8 mouse cellular contexts compared by ENCODE assay signal in the genomic region with DNA sequence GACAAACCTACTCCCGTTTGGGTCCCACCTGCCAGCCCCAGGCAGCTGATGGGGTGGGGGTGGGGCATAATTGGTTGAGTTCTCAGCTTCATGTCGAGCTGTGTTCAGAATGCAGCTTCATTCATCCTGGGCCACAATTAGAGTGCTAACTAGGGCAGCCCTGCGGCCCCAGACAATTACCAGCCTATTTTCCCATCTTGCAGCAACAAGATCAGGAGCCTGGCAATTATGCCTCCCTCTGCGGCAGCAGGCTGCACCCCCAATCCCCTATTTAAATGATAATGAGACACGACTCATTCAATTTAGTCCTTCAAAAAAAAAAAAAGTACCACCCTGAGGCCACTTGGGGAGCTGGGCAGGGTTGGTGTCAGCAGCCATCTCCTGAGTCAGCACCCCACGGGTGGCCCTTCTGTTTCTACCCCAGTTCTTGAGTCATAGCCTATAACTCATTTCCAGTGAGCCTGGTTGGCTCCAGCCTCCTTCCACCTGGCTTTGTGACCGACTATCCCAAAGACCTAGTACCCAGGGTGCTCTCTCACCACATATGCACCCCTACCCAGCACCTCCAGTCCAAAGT. TPM values are rescaled to one million over a fixed set of nuclear protein-coding genes. Genes with fewer than 3 reads are reported as not detected.
DNase-seq lines count a peak whose midpoint lies in the region; ATAC-seq lines count a peak whose summit lies in the region.
"Had no signal": no experiment of that assay in that cellular context is flagged by ENCODE, and none has a peak within 500 bp of the region (broad histone marks: within the 10 kb centered on the region; RNA-seq: fewer than 3 reads in every experiment).

No protein-coding gene starts in this region.

- H3K36me3 ChIP-seq in forebrain, embryonic 13.5 days (ENCODE audit: poor library complexity, severe bottlenecking) = no peaks in the 10 kb centered on the region

- H3K9ac ChIP-seq in forebrain, embryonic 13.5 days = no peak overlapping the region
- H3K9ac ChIP-seq: lung, embryonic 14.5 days had no signal

- peak; percentile 93 for ATAC-seq in forebrain, embryonic 13.5 days

- no peaks in the 10 kb centered on the region for H3K9me3 ChIP-seq in forebrain, embryonic 13.5 days (replicated peaks)

- peak overlapping the region; percentile 97 for H3K27ac ChIP-seq in forebrain, embryonic 13.5 days

- peak; percentile 54 for DNase-seq in NIH3T3 (ENCODE audit: low read depth)
- DNase-seq in brain, adult 2 months (ENCODE audit: low read depth, low spot score) = peak; percentile 92
- DNase-seq in layer of hippocampus, postnatal 14 days (ENCODE audit: low spot score in 2 of 2) = peak; percentile 61 to 83
- DNase-seq in right cerebral cortex, postnatal 10 days (ENCODE audit: low spot score in 2 of 2) = peak; percentile 77 to 87
- no peak for DNase-seq in B cell, adult 2 months
- no peak for DNase-seq in urinary bladder, adult 2 months (ENCODE audit: low spot score)
- DNase-seq: lung, embryonic 14.5 days had no signal

- H3K27me3 ChIP-seq in forebrain, embryonic 13.5 days = no peaks in the 10 kb centered on the region

- WGBS in forebrain, embryonic 13.5 days = 2% methylated on average over 7 of the region's 7 CpGs

- peak overlapping the region; percentile 30 for H3K4me2 ChIP-seq in forebrain, embryonic 13.5 days
- H3K4me2 ChIP-seq: lung, embryonic 14.5 days had no signal

- peaks cover 70% of the 10 kb centered on the region for H3K4me1 ChIP-seq in forebrain, embryonic 13.5 days

- no peak overlapping the region for H3K4me3 ChIP-seq in forebrain, embryonic 13.5 days

RNA-seq across cellular contexts. Expression of gene Fbrsl1, which starts 31.4 kb away (rescaled TPM):
- 22.8 and 23.3 TPM in 2 replicates for polyA plus RNA-seq in forebrain, embryonic 13.5 days (2015; fragmentation: Nextera tagmentation; extraction: Ambion mirVana)
- total RNA-seq in layer of hippocampus, postnatal 14 days (2021) = 10 to 100 TPM; 80.9 to 90.8 TPM
- polyA plus RNA-seq in urinary bladder, adult 2 months (2012; rRNA removed) = 22.1 and 36.4 TPM in 2 replicates

Comparison
In these comparisons a context has a peak if more than half of its experiments do, and no peak if none do; other contexts are left out.
1. DNase-seq: peak in NIH3T3 (single experiment), brain, adult 2 months (single experiment), layer of hippocampus, postnatal 14 days (2 of 2) and right cerebral cortex, postnatal 10 days (2 of 2); none in B cell, adult 2 months (0 of 2) and urinary bladder, adult 2 months (single experiment).